Mouse (Mus musculus): ENCODE results near the gene Troap. TPM values are rescaled to one million over a fixed set of nuclear protein-coding genes. Genes with fewer than 3 reads are reported as not detected.
A peak's percentile ranks its signal among the peaks of the same experiment; 100 is the strongest.

Troap gene
- polyA plus RNA-seq, 1 experiment from 2014 or later: 7.1 TPM

- Histone ChIP-seq H3K9ac (ENCODE audit: low read length) (no peak overlapping the region), H3K9me3 (ENCODE audit: control insufficient read depth, low read length) (no peaks in the 10 kb centered on the region), H3K36me3 (ENCODE audit: control insufficient read depth, insufficient read depth, low read length) (no peaks in the 10 kb centered on the region; the same call in 1 of the 2 replicates), H3K27ac (replicated peaks) (no peak overlapping the region), H3K4me3 (ENCODE audit: low read depth, low read length) (no peak overlapping the region), H3K4me1 (replicated peaks; ENCODE audit: control insufficient read depth, insufficient read depth) (peaks cover 4% of the 10 kb centered on the region; the same call in 1 of the 2 replicates), H3K27me3 (ENCODE audit: control insufficient read depth, insufficient read depth, low read length) (no peaks in the 10 kb centered on the region), H3K4me2 (replicated peaks; ENCODE audit: low read depth) (no peak overlapping the region)
- DNase-seq (ENCODE audit: low spot score): no peak
- no peak for ATAC-seq (ENCODE audit: low FRiP score, low TSS enrichment)
- no peak for TF ChIP-seq CTCF (IDR thresholded peaks at IDR 0.05; ENCODE audit: low read depth)
- 75% methylated on average over 15 of the region's 15 CpGs for WGBS
Measured at GRCm38 (mm10) chr15:99078181-99078910, 4.0 kb downstream of the Troap start.

DNA sequence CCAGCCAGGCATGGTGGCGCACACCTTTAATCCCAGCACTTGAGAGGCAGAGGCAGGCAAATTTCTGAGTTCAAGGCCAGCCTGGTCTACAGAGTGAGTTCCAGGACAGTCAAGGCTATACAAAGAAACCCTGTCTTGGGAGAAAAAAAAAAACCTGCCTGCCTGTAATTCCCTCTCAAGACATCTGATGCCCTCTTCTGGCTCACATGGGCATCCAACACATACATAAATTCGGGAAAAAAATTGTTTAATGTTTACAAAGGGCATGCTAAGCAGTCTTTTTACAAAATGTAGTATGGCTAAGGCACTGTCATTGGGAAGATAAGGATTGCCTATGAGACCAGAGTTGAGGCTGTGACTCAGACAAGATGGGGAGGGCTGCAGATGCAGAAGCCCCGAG, 5.4 kb downstream of the Troap start:
- H3K4me2 ChIP-seq (replicated peaks; ENCODE audit: low read depth): no peak overlapping the region
- H3K4me1 ChIP-seq (replicated peaks; ENCODE audit: control insufficient read depth, insufficient read depth): no peaks in the 10 kb centered on the region
- H3K9ac ChIP-seq (ENCODE audit: low read length): no peak overlapping the region
- ATAC-seq (ENCODE audit: low FRiP score, low TSS enrichment) (no peak), DNase-seq (ENCODE audit: low spot score) (no peak)
- H3K36me3 ChIP-seq (ENCODE audit: control insufficient read depth, insufficient read depth, low read length): no peaks in the 10 kb centered on the region; the same call in 1 of the 2 replicates
- 76% methylated on average over 3 of the region's 3 CpGs for WGBS
- H3K9me3 ChIP-seq (ENCODE audit: control insufficient read depth, low read length): no peaks in the 10 kb centered on the region
- no peak overlapping the region for H3K4me3 ChIP-seq (ENCODE audit: low read depth, low read length)
- no peak overlapping the region for H3K27ac ChIP-seq (replicated peaks)
- no peaks in the 10 kb centered on the region for H3K27me3 ChIP-seq (ENCODE audit: control insufficient read depth, insufficient read depth, low read length)
- TF ChIP-seq CTCF (IDR thresholded peaks at IDR 0.05; ENCODE audit: low read depth) (peak; percentile 38; the same call in 1 of the 2 replicates), EP300 (optimal IDR thresholded peaks at IDR 0.05) (no peak)

GRCm38 (mm10) chr15:99082322-99082721, 7.9 kb downstream of the Troap start:
- Histone ChIP-seq H3K27me3 (ENCODE audit: control insufficient read depth, insufficient read depth, low read length) (peaks cover 10% of the 10 kb centered on the region; the same call in 1 of the 2 replicates), H3K36me3 (ENCODE audit: control insufficient read depth, insufficient read depth, low read length) (no peaks in the 10 kb centered on the region; the same call in 1 of the 2 replicates), H3K27ac (replicated peaks) (no peak overlapping the region), H3K9ac (ENCODE audit: low read length) (no peak overlapping the region), H3K9me3 (ENCODE audit: control insufficient read depth, low read length) (no peaks in the 10 kb centered on the region), H3K4me3 (ENCODE audit: low read depth, low read length) (no peak overlapping the region), H3K4me1 (replicated peaks; ENCODE audit: control insufficient read depth, insufficient read depth) (no peaks in the 10 kb centered on the region), H3K4me2 (replicated peaks; ENCODE audit: low read depth) (no peak overlapping the region)
- no peak for DNase-seq (ENCODE audit: low spot score)
- ATAC-seq (ENCODE audit: low FRiP score, low TSS enrichment): no peak
- no peak for TF ChIP-seq EP300 (optimal IDR thresholded peaks at IDR 0.05)
- TF ChIP-seq CTCF (IDR thresholded peaks at IDR 0.05; ENCODE audit: low read depth): no peak
- WGBS: 94% methylated on average over 12 of the region's 12 CpGs

DNA sequence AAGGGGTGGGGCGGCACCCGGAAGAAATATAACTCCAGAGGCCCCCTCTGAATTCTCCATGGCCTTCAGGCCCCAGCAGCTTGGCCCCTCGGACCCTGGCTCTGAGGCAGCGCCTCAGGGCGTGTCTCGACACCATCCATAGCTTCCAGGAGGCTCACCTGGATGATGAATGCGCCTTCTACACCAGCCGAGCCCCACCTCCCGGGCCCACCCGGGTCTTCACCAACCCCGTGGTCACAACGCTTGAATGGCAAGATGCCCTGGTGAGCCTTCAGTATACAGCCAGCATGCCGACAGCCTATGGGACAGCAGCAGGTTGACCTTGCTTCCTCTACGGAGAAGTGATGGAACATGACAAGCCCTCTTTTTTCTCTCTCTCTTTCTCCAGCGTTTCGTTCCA, 8.5 kb downstream of the Troap start:
- no peak overlapping the region for H3K9ac ChIP-seq (ENCODE audit: low read length)
- DNase-seq (ENCODE audit: low spot score) (no peak), ATAC-seq (ENCODE audit: low FRiP score, low TSS enrichment) (no peak)
- 89% methylated on average over 16 of the region's 16 CpGs for WGBS
- no peak overlapping the region for H3K27ac ChIP-seq (replicated peaks)
- H3K4me1 ChIP-seq (replicated peaks; ENCODE audit: control insufficient read depth, insufficient read depth): no peaks in the 10 kb centered on the region
- no peaks in the 10 kb centered on the region for H3K9me3 ChIP-seq (ENCODE audit: control insufficient read depth, low read length)
- H3K4me3 ChIP-seq (ENCODE audit: low read depth, low read length): no peak overlapping the region
- no peaks in the 10 kb centered on the region; the same call in 1 of the 2 replicates for H3K36me3 ChIP-seq (ENCODE audit: control insufficient read depth, insufficient read depth, low read length)
- peaks cover 14% of the 10 kb centered on the region; the same call in 1 of the 2 replicates for H3K27me3 ChIP-seq (ENCODE audit: control insufficient read depth, insufficient read depth, low read length)
- no peak for TF ChIP-seq EP300 (optimal IDR thresholded peaks at IDR 0.05)
- no peak for TF ChIP-seq CTCF (IDR thresholded peaks at IDR 0.05; ENCODE audit: low read depth)
- H3K4me2 ChIP-seq (replicated peaks; ENCODE audit: low read depth): no peak overlapping the region

DNA sequence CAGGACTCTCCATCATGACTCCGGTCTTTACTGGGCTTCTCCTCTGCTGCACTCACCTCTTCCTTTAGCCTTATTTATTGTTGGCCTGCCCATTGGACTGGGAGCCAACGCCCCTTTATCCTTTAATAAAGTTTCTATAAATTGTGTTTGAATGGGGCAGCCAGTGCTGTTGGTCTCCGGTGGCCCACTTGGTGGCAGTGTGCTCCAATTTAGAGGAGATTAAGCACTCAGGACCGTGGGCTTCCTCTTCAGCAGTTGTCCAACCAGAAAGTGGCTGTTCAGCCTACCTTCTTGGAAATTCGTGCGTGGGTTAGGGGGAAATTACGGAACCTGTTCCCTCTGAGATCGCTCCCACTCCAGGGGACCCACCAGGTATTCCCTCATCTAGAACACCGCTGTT, 8.9 kb downstream of the Troap start:
- ATAC-seq (ENCODE audit: low FRiP score, low TSS enrichment) (no peak), DNase-seq (ENCODE audit: low spot score) (peak; percentile 70)
- Histone ChIP-seq H3K27ac (replicated peaks) (no peak overlapping the region), H3K27me3 (ENCODE audit: control insufficient read depth, insufficient read depth, low read length) (peaks cover 14% of the 10 kb centered on the region; the same call in 1 of the 2 replicates), H3K9me3 (ENCODE audit: control insufficient read depth, low read length) (no peaks in the 10 kb centered on the region), H3K4me2 (replicated peaks; ENCODE audit: low read depth) (no peak overlapping the region), H3K36me3 (ENCODE audit: control insufficient read depth, insufficient read depth, low read length) (no peaks in the 10 kb centered on the region; the same call in 1 of the 2 replicates), H3K9ac (ENCODE audit: low read length) (no peak overlapping the region), H3K4me3 (ENCODE audit: low read depth, low read length) (no peak overlapping the region), H3K4me1 (replicated peaks; ENCODE audit: control insufficient read depth, insufficient read depth) (no peaks in the 10 kb centered on the region)
- WGBS: 69% methylated on average over 9 of the region's 9 CpGs
- TF ChIP-seq CTCF (IDR thresholded peaks at IDR 0.05; ENCODE audit: low read depth): peak; percentile 83
- no peak for TF ChIP-seq EP300 (optimal IDR thresholded peaks at IDR 0.05)

DNA sequence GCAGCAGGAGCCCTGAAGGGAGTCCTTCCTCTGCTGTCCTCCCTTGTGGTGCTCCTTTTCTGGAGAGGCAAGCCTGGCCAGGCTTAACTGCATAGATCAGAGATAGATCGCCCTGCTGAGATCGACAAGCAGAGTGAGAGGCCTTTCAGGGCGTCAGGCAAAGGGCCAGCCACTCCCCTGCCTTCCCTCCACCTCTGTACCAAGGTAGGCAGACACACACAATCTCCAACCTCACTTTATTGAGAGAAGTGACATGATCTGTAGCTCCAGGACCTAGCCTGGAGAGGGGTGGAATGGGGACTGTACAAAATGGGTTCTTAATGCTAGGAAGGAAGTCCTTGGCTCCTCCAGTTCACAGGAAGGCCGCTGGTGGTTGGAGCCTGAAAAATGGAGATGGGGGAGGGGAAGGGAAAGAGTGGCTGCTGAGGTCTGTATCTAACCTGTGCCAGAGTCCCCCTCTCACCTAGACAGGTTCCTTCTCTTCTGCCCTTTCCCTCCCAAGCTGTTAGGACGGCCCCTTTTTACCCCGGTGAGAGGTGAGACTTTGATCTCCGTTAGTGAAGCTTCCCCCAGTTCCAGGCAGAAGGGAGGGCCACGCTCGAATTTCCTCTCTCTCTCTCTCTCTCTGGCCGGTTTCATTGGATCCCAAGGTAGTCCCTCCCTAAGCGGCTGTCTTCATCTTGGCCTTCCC, 9.6 kb downstream of the Troap start:
- Histone ChIP-seq H3K4me2 (replicated peaks; ENCODE audit: low read depth) (no peak overlapping the region), H3K9ac (ENCODE audit: low read length) (no peak overlapping the region), H3K27ac (replicated peaks) (no peak overlapping the region), H3K36me3 (ENCODE audit: control insufficient read depth, insufficient read depth, low read length) (no peaks in the 10 kb centered on the region; the same call in 1 of the 2 replicates), H3K4me3 (ENCODE audit: low read depth, low read length) (no peak overlapping the region), H3K27me3 (ENCODE audit: control insufficient read depth, insufficient read depth, low read length) (peaks cover 16% of the 10 kb centered on the region; the same call in 1 of the 2 replicates), H3K9me3 (ENCODE audit: control insufficient read depth, low read length) (no peaks in the 10 kb centered on the region), H3K4me1 (replicated peaks; ENCODE audit: control insufficient read depth, insufficient read depth) (no peaks in the 10 kb centered on the region)
- ATAC-seq (ENCODE audit: low FRiP score, low TSS enrichment) (no peak), DNase-seq (ENCODE audit: low spot score) (no peak)
- TF ChIP-seq CTCF (IDR thresholded peaks at IDR 0.05; ENCODE audit: low read depth): no peak
- no peak for TF ChIP-seq EP300 (optimal IDR thresholded peaks at IDR 0.05)
- 17% methylated on average over 11 of the region's 11 CpGs for WGBS

All from stomach, postnatal 0 days (tissue).